Comparison of ENCODE assay signal across 17 mouse cellular contexts in the genomic region with DNA sequence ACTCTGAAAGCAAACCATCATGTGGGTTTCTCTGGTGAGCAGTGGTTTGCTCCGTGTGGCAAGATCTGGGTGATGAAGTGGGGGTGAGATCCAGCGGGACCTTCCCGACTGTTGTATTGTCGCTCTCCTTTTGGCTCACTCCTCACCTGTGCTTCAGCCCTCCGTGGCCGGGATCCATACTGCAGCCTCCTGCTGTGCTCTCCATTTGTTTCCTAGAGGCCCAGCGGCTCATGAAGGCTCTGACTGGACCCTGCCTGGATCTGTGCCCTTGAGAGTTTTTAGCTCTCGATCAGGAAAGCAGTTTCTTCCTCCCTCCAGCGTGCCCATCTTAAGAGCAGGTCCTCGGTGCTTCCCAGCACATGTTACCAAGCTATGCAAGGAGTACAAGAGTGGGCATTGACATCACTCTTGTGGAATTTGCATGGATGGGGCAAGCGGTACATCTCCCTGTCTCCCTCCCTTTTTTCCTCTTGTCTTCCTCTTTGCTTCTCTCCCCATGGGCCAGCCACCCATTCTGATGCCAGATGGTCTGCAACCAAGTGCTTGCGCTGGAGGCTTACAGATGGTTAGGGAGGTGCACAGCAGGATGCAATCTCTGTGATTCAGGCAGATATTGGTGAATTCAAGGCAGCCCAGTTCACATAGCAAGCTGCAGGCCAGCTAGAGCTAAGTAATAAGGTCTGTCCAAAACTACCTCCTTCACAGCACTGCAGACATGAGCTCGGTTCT.
DNase-seq lines count a peak whose midpoint lies in the region; ATAC-seq lines count a peak whose summit lies in the region.
"Had no signal": no experiment of that assay in that cellular context is flagged by ENCODE, and none has a peak within 500 bp of the region (broad histone marks: within the 10 kb centered on the region; RNA-seq: fewer than 3 reads in every experiment).

No protein-coding gene starts in this region.

- H3K36me3 ChIP-seq in midbrain, embryonic 10.5 days: no peaks in the 10 kb centered on the region
- H3K36me3 ChIP-seq in midbrain, embryonic 14.5 days (ENCODE audit: control insufficient read depth, insufficient read depth, low read length): no peaks in the 10 kb centered on the region
- H3K36me3 ChIP-seq: hindbrain, embryonic 15.5 days had no signal

- no peak for ATAC-seq in midbrain, embryonic 14.5 days (ENCODE audit: low FRiP score, low TSS enrichment)
- no peak for ATAC-seq in megakaryocyte progenitor cell, adult 5-6 weeks (replicated peaks; ENCODE audit: poor library complexity)
- ATAC-seq: forebrain, postnatal 0 days; liver, postnatal 0 days; midbrain, embryonic 13.5 days had no signal

- no peak overlapping the region for H3K9ac ChIP-seq in midbrain, embryonic 14.5 days (replicated peaks; ENCODE audit: low read length)
- H3K9ac ChIP-seq: forebrain, postnatal 0 days; hindbrain, embryonic 15.5 days; liver, postnatal 0 days; midbrain, embryonic 13.5 days had no signal

- H3K4me2 ChIP-seq in midbrain, embryonic 14.5 days (ENCODE audit: low read length): no peak overlapping the region
- H3K4me2 ChIP-seq: hindbrain, embryonic 15.5 days; midbrain, embryonic 13.5 days had no signal

- no peaks in the 10 kb centered on the region for H3K27me3 ChIP-seq in midbrain, embryonic 10.5 days (ENCODE audit: low read depth, poor library complexity, severe bottlenecking)
- no peaks in the 10 kb centered on the region for H3K27me3 ChIP-seq in midbrain, embryonic 14.5 days (ENCODE audit: control insufficient read depth, insufficient read depth, low read length)
- H3K27me3 ChIP-seq: hindbrain, embryonic 15.5 days; midbrain, embryonic 13.5 days had no signal

- peak; percentile 15 for DNase-seq in gastrocnemius, postnatal 10 days
- no peak for DNase-seq in gastrocnemius, postnatal 36 days
- DNase-seq in midbrain, embryonic 10.5 days (ENCODE audit: low spot score): no peak
- DNase-seq in midbrain, embryonic 14.5 days: no peak
- DNase-seq in cerebellum, adult 8-10 months: peak; percentile 27
- no peak for DNase-seq in lung, adult 18-20 months
- DNase-seq: adrenal gland, postnatal 10 days; embryo, embryonic 11 days; forebrain, postnatal 0 days; heart, postnatal 10 days; kidney, adult 11 months; liver, postnatal 0 days; lung, postnatal 36 days; right cerebral cortex, postnatal 14 days had no signal

- 0 out of 2 replicates have a peak overlapping the region, but pooled peaks have one; percentile 17 for H3K27ac ChIP-seq in midbrain, embryonic 10.5 days (replicated peaks)
- no peak overlapping the region for H3K27ac ChIP-seq in midbrain, embryonic 14.5 days (replicated peaks; ENCODE audit: low read depth, low read length)
- H3K27ac ChIP-seq: hindbrain, embryonic 15.5 days; midbrain, embryonic 13.5 days had no signal

- H3K9me3 ChIP-seq in midbrain, embryonic 10.5 days (replicated peaks): no peaks in the 10 kb centered on the region
- H3K9me3 ChIP-seq in midbrain, embryonic 14.5 days (ENCODE audit: control insufficient read depth, low read length): no peaks in the 10 kb centered on the region
- H3K9me3 ChIP-seq: hindbrain, embryonic 15.5 days; midbrain, embryonic 13.5 days had no signal

- 51% methylated on average over 13 of the region's 13 CpGs for WGBS in midbrain, embryonic 10.5 days
- WGBS in midbrain, embryonic 14.5 days: 49% methylated on average over 13 of the region's 13 CpGs

- no peak overlapping the region for H3K4me3 ChIP-seq in midbrain, embryonic 10.5 days
- H3K4me3 ChIP-seq in midbrain, embryonic 14.5 days (replicated peaks; ENCODE audit: low read depth, low read length): no peak overlapping the region
- H3K4me3 ChIP-seq: hindbrain, embryonic 15.5 days; midbrain, embryonic 13.5 days had no signal

- intact Hi-C loops in gastrocnemius, postnatal 36 days (cut with DNase I): no loop called here

- H3K4me1 ChIP-seq in midbrain, embryonic 10.5 days: 0 out of 2 replicates have a peak, but pooled peaks cover 8% of the 10 kb centered on the region
- no peaks in the 10 kb centered on the region for H3K4me1 ChIP-seq in midbrain, embryonic 14.5 days (ENCODE audit: control insufficient read depth, insufficient read depth, low read length)

Comparison
In these comparisons a context has a peak if more than half of its experiments do, and no peak if none do; other contexts are left out.
1. DNase-seq: peak in gastrocnemius, postnatal 10 days (single experiment) and cerebellum, adult 8-10 months (single experiment); none in gastrocnemius, postnatal 36 days (0 of 2), midbrain, embryonic 10.5 days (single experiment), midbrain, embryonic 14.5 days (single experiment) and lung, adult 18-20 months (0 of 2).